Mouse (Mus musculus) CD4-positive naive resting alpha-beta T cell, adult 76 days (primary cell): ENCODE results near the gene Gm4894. TPM values are rescaled to one million over a fixed set of nuclear protein-coding genes. Genes with fewer than 3 reads are reported as not detected.

Experiments used
- total RNA-seq: library from RNA; stranded (reverse); gene quantifications from one replicate; pipeline ENCODE4 v1.2.4, GENCODE M21; 2023

Gm4894 gene
- not detected for total RNA-seq

DNA sequence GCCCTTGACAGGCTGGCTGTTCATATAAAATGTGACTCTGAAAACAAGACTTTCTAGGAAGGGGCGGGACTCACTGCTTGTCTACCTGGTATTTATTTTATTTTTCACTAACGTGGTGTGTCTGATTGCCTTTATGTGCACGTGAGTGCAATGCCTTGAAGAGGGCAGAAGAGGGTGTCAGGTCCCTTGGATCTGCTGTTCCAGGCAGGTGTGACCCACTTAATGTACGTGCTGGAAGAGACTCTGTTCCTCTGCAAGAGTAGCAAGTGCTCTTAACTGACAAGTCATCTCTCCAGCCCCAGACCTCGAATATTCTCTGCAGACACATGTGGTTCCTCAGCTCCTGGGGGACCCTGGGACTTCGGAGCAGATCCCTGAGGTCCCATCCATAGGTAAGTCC is at the start of gene Gm4894:
Gene Gm4894 (plus strand): TSS at position 301 of the 400 bp plus-strand sequence.

Other genes with a start within 250 kb of the Gm4894 start
- gene Zw10, start 194.9 kb upstream of the Gm4894 start, total RNA-seq, result 39.8 TPM
- gene Tmprss5, start 169.3 kb upstream of the Gm4894 start, total RNA-seq, result not detected
- gene Drd2, start 90.1 kb downstream of the Gm4894 start, total RNA-seq, result not detected
- gene Ankk1, start 176.5 kb downstream of the Gm4894 start, total RNA-seq, result not detected
- gene Ttc12, start 235.7 kb downstream of the Gm4894 start, total RNA-seq, result not detected